Mouse (Mus musculus) frontal cortex, postnatal 10 days (tissue): ENCODE data around the gene Gcgr.
A peak's percentile ranks its signal among the peaks of the same experiment; 100 is the strongest.
"Not testable (repeated sequence)": the region's sequence is repeated elsewhere in the genome, so short reads cannot be mapped to it uniquely, and the experiment has no call there.

Source experiments
- DNase-seq, 2 experiments: peaks; one replicate each; pipeline ENCODE4 v3.0.0; 2022; ENCODE audit warnings: low spot score in 2 of 2, mixed read lengths in 1 of 2

The Gcgr gene

DNA sequence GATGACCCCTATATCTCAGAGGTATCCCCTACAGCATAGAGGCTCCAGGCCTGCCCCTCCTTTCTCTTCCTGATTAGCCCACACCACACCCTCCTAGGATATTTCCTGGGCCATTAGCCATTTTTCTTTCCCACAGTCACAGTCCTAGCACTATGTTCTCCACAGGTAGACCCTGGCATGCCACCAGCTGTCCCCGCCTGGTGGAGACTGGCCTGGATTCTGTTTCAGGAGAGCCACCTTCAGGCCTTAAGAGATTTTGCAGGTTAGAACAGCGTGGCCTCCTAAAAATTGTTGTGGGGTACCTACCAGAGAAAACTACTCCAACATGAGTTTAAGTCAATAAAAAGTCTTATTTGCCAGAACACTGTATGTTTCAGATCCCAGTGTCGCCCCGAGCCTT, 23.6 kb upstream of the Gcgr start:
- DNase-seq, result no peak

DNA sequence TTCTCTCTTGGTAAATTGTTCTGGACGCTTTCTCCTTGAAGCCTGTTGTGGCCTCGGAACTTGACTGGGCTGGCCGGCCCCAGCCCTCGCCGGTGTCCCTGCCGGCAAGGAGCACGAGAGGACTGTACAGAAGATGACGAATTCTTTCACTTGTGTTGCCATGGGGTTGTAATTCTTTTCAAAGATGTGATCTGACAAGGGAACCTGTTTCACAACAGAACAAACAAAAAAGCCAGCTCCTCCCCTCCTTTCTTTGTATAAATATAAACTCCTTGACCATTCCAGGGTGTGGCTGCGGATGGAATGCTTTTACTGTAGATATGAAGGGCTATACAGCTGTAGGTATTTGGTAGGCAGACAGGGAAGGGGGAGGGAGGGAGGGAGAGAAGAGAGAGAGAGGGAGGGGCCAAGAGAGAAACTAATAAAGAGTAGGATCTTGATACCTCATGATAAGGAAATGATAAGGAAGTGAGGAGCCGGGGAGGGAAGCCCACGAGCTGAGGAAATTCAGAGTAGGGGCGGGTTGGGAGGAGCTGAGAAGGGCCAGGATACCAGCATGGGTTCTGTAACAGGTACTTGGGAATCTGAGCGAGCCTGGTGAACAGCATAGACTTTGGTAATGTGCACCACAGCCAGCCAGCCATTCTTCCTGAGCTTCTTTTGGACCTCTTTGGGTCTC, 22.7 kb upstream of the Gcgr start:
- no peak for DNase-seq

DNA sequence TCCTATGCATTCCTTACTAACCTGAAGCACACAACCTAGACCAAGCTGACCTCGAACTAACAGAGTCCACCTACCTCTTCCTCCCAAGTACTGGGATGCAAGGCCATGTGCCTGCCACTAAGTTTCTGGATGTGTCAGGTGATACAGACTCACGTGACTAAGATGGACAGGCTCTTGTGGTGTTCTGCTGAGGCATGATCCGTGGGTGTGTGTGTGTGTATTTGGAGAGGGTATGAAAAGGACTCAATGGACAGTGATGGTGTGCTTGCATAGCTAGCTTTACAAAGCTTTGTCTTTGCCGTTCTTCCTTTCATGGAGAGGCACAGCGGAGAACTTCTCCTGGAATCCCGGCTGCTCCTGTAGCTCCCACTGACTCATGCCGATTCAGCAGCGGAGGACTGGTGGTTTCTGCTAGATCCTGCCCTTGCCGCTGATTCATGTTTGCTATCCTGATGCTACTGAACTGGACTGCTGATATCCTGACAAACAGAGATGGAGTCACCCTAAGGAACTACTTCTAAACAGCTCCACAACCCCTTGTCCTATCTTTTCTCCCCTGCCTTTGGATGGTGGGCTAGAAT, 22.1 kb upstream of the Gcgr start:
- no peak for DNase-seq

DNA sequence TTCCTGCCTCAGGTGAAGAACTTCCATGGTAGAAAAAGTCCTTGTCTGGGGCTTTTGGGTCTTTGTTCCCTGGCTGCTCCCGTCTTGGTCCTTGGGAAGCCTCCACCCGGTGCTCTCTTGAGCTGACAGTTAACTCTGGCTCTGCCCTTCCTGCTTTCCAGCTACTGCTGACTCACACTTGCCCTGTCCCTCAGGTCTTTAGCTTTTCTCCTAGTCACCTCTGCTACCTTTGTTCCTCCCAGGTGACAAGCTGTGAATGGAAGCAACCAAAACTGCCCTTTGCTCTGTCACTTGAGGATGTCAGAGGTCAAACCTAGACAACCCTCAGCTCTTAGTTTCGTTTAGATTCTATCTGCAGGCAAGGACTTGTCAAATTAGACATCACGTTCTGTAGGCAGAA, 20.6 kb upstream of the Gcgr start:
- DNase-seq, result no peak

DNA sequence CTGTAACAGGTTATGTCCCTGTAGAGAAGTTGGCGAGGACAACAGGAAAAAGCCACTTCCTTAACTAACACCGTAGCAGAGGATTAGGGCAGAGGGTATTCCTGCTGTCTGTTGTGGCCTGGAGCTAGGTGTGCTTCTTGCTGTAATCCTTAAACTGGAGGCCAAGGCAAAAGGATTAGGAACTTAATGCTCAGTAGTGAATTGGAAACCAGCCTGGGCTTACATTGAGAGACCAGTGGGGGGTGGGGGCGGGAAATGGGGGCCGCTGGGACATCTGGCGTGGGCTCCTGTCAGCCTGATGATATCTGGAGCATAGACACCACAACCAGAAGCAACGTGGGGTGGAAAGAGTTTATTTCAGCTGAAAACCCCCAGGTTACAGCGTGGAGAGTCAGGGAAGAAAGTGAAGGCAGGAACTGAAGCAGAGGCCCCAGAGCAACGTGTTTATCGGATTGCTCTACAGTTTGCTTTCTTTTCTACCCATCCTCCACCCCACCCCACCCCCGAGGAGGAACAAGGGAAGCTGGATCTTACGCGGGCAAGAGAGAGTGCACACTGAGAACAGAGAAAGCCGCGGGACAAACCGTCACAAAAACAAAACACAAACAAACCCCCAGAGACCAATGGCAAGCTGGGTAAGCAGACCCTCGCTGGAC, 20.0 kb upstream of the Gcgr start:
- no peak for DNase-seq

DNA sequence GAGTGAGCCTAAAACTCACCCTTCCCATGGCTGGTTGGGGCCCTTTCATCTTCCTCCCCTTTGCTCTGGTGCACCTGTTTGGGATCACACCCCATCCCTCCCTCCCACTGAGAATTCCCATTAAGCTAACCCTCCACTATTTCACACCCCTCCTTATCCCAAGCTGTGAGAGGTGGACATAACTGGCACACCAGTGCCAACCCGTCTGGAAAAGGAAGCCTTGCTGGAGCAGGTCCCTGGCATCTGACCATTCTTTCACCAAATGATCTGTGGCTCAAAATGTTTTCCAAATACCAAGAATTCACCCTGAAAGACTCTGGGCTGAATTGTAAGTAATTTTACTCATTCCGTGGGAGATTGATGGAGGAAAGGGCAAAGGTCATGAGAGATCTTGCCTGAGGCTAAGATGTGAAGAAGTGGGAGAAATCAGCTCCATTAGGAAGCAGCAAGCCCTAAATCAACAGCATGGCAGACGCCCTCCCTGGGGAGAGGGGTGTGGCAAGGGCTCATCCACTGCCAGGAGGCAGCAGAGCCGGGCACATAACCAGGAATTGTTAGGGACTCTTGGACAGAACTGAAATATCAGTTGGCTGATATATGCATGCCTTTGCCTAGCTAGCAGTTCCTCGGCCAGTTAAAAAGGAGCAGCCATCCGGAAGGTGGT, 17.6 kb upstream of the Gcgr start:
- DNase-seq, result no peak

DNA sequence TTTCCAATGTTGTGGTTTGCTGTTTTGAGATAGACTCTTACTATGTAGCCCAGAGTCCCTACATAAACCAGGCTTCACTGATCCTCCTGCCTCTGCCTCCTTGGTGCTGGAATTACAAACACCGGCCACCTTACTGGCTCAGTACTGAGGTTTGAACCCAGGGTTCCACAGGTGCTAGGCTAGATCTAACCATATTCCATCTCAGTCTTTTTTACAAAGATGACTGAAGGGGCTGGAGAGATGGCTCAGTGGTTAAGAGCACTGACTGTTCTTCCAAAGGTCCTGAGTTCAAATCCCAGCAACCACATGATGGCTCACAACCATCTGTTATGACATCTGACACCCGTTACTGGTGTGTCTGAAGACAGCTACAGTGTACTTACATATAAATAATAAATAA, 16.2 kb upstream of the Gcgr start:
- DNase-seq, result not testable (repeated sequence)

DNA sequence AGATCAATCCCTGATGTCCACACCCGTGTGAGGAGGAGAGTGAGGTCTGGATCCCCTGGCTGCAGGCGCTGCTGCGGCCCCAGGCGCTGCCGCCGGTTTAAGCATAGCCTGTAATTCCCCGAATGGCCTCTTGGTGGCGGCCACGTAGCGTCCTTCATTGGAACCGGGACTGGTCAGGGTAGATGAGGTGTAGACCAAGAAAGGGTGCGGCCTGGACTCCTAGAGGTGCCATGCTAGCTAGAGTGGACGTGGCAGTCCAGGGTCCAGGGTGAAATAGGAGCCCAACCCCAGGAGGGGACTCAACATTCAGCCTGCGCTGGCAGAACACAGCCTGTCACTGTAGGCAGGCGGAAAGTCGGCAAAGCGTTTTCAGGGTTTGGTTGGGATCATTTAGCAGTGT, 14.9 kb upstream of the Gcgr start:
- DNase-seq, result peak; percentile 52 to 78

DNA sequence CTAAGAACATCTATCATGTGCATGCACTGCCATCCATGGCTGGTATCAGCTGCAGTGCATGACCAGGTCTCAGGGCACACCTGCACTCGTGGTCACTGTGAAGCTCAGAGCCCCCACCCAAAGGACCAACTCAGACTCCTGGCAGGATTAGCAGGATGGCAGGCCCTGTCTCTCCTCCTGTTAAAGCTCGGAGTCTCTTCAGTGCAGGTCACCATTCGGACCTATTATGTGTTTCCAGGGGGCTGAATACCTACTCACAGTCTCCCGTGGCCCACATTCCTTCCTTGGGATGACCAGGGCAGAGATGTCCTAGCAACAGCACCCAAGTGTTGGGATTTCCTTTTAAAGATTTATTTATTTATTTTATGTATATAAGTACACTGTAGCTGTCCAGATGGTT, 13.4 kb upstream of the Gcgr start:
- DNase-seq, result no peak

DNA sequence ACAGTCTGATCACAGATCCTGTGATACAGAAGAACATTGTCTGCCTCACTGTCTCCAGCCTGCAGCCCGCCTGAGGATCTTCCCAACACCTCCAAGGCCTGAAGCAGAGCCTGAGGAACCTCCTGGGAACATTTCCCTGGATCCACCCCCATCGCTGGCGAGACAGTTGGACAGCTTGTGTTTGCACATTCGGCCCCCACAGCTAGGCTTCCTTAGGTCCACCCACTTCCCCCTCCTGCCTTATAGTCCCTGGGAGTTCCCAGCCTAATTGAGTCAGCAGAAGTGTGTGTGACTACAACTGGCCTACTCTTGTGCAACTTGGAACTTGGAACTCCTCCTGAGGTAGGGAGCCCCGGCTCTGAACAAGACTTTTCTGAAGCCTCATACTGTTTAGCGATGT, 12.5 kb upstream of the Gcgr start:
- DNase-seq, result peak; percentile 46 to 64

DNA sequence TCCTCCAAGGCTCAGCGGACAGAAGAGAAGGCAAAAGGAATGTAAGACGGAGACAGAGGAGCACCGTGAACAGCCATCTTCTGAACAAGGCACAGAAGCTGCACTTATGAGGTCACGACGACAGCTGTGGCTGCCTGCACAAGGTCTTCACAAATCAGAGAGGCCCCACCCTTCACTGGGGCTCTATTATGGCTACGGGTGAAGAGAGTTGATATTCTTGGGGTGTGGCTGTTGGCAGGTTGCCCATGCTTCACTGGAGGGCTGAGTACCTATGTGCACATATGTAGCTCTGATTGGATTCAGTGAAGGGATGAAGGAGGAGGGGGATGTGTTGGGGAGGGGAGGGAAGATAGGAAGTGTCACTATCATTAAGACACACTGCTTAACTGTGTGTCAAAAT, 11.9 kb upstream of the Gcgr start:
- DNase-seq, result no peak

DNA sequence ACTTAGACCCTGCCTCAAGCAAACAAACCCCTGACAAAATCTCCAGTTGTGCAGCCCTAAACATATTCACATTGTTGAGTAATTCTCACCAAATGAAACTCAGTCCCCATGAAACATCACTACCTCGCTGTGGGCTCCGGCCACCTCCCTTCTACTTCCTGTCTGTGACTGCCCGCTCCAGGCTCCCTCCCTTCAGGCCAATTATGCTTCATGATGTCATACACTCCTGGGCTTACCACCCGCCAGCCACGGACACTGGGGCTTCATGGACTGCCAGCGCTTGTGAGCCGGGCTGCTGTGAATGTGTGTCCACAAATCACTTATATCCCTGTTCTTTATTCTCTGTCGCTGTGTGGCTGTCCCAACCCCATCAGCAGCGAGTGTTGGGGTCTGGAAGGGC, 10.8 kb upstream of the Gcgr start:
- DNase-seq, result no peak

DNA sequence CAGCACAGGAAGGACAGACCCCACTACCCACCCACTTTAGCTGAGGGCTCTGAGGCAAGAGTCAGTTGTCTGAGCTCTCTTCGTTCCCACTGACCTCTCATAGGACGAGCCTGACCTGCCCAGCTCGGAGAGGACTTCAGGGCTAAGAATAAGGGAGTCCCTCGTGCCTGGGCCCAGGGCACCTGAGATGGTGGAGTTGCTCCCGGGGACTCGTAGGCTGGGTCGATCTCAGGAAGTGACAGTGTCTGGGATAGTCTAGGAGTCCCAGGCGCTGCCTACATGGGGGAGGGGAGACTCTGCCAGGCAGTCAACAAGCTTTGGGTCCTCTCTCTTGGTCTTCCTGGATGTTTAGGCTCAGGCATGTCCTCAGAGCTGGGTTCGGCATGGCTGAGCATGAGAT, 10.0 kb upstream of the Gcgr start:
- DNase-seq, result no peak

DNA sequence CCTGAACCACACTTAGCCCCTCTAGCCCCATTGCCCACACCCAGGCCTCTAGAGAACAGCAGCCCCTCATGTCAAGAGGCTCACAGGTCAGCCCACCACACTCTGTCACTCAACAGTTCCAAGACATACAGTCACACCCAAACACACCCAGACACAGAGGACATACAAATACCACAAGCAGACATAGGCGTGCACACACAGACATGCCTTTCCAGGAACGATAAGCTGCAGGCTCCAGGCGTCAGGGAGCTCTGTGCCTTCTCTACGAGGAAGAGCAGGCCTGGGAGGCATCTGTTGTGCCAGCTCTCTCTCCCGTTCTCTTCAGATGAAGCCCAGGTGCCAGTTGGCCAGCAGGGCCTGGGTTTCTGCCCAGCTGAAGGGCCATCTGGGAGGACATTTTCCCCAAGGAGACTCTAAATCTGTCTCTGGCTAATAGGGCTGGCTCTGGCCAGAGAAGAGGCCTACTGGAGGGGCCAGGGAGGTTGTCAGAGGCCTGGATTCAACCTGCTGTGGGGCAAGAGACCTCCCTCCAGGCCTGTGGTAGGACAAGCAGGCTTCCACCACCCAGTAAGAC, 9.4 kb upstream of the Gcgr start:
- no peak for DNase-seq

DNA sequence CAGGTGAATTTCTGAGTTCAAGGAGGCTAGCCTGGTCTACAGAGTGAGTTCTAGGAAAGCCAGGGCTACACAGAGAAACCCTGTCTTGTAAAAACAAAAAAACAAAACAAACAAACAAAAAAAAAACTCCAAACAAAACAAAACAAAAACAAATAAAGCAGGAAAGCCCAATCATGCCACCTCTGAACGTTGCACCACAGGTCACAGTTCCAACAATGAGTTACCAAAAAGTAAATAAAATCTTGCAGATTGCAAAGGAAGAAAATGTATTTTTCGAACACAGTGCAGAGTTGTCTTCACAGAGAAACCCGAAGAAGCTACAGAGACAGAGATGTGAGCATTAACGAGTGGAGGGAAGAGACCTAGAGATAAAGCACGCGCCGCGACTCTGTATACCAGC, 7.9 kb upstream of the Gcgr start:
- no peak for DNase-seq

DNA sequence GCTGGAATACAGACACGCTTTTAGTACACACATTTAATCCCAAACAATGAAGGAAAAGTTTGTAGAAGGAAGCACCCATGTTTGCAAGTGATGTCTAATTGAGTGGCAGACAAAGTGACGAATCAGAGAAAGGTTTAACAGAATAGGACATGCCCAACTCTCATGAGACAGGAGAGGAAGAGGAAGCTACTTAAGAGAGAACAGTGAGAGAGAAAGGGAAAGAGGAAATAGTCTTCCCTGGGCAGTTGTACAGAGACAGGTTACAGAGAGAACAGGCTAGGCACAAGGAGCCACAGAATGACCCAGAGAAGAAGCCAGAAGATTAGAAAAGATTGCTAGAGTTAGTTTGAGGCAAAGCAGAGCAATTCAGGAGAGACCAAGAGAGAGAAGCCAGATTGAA, 4.5 kb upstream of the Gcgr start:
- DNase-seq, result no peak

DNA sequence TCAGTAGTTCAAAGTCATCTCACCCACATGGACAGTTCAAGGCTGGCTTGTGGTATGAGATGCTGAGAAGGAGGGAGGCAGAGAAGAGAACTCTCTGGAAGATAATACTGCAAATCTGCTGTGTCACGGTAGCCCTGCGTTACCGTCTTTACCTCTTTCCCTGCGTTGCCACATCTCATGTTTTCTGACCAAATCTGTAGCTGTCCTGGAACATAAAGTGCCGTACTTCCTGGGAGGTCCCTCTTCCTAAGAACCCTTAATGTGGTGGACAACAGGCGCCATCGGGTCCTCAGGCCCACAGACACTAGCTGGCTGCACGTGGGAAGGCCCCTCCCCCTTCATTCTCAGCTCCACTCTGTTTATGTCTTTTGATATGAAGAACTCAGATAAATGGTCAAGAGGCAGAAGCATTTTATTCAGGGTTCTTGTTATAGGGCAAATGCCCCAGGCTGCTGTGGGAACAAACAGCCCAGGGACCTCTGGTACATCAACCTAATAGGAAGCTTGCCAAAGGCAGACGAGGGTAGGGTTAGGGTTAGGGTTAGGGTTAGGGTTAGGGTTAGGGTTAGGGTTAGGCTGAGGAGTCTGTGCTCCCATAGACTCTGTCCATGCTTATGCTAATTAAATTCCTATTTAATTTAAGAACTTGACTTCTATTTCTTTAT, 2.7 kb upstream of the Gcgr start:
- no peak for DNase-seq

DNA sequence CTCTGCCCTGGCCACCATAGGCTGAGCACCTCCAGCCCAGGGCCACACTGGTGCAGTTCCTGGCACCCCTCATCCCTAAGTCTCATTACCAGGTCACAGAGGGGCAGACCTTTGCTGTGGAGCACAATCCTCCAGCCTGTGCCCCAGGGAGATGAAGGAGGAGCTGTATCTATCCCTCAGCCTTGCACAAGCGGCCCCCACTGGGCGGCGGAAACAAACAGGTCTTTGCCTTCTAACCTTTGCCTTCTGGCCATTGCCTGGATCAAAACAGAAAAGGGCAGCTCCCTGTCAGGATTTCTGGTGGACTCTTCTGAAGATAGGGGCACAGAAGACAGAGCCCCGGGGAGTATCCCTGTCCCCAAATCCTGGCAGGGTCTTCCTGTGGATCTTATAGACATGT, 1.6 kb upstream of the Gcgr start:
- DNase-seq, result no peak

DNA sequence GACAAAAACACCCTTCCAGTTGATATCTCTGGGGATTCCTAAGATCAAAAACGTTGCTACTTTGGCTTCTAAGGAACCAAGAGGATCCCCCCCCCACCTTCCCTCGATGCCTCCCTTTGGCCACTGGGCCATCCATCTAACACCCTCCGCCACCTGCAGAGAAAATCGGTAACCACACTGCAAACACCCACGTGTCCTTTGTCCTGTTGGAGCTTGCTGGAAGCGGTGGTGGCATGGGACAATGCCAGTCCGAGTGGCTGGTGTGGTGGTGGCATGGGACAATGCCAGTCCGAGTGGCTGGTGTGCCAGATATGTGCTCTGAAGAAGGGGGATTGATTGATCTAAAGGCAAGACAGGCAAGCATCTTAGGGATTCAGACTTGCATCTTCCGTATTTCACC, 1.1 kb downstream of the Gcgr start:
- DNase-seq, result no peak

DNA sequence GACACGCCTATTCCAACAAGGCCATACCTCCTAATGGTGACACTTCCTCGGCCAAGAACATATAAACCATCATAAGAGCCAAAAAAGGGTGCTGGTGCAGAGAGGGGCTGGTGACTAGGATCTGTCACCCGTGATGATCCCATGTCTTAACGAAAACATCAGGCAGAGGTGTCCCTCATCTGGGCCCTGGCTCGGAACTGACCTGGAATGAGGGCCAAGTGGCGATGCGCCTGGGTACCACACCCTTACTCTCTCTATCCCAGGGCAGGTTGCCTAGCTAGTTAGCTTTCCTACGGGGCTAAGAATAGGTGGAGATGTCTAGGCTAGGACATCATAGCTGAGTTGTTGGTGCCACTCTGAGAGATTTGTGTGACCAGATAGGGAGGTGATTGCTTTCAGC, 3.6 kb downstream of the Gcgr start:
- no peak for DNase-seq

DNA sequence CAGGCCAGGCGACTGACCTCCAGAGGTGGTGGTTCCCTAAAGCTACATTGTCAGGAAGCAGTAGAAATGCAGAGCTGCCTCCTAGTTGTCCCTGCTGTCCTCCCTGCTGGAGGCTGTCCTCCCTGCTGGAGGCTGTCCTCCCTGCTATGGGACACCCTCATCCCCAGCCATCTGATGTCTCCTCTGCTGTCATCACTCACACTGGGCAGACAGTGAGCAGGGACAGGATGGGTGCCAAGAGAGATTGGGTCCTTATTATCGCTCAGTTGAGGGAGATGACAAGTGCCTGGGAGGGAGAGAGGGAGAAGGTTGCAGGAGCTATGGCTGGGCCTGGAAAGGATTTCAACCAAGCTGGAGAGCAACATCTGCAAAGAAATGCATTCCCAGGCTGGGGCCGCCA, 4.6 kb downstream of the Gcgr start:
- no peak for DNase-seq

DNA sequence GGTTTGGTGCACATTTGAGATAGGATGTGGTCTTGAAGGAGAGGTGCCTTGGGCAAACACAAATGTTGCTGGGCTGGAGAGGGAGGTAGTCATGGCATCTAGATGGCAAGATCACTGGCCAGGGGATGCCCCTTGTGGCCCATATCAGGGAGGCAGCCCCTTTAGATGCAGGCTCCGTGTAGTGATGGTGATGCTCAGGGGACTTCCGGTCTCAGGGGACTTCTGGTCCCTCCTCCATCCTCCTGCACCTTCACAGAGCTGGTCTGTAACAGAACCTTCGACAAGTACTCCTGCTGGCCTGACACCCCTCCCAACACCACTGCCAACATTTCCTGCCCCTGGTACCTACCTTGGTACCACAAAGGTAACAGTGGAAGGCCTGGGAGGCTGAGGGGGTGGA, 5.3 kb downstream of the Gcgr start:
- DNase-seq, result no peak
